Mouse (Mus musculus) liver, adult 2 months (tissue): ENCODE measurements around the gene Tceal8.
A peak's percentile ranks its signal among the peaks of the same experiment; 100 is the strongest.

Experiments used
- CTCF ChIP-seq: fragments of 200-500 bp; IDR thresholded peaks from 2 replicates; pipeline ENCODE4 v1.5.1; 2011; ENCODE audit warnings: low read depth, low read length, control low read depth
- POLR2A ChIP-seq: fragments of 200-500 bp; IDR thresholded peaks from 2 replicates; pipeline ENCODE4 v1.6.1; 2011; ENCODE audit warnings: low read length, control low read depth; ENCODE audit not compliant: insufficient read depth; ENCODE audit errors: extremely low read depth

- TF ChIP-seq CTCF, result peak; percentile 24; the same call in 1 of the 2 replicates
- TF ChIP-seq POLR2A, result no peak
These were observed 24.7 kb upstream of the Tceal8 start for GRCm38 (mm10) chrX:136196873-136197272.
